Mouse (Mus musculus): ENCODE measurements around the gene Eif3l. TPM values are rescaled to one million over a fixed set of nuclear protein-coding genes. Genes with fewer than 3 reads are reported as not detected.

The Eif3l gene
- total and polyA plus RNA-seq, 3 experiments: 301 to 442 (median 394) TPM

DNA sequence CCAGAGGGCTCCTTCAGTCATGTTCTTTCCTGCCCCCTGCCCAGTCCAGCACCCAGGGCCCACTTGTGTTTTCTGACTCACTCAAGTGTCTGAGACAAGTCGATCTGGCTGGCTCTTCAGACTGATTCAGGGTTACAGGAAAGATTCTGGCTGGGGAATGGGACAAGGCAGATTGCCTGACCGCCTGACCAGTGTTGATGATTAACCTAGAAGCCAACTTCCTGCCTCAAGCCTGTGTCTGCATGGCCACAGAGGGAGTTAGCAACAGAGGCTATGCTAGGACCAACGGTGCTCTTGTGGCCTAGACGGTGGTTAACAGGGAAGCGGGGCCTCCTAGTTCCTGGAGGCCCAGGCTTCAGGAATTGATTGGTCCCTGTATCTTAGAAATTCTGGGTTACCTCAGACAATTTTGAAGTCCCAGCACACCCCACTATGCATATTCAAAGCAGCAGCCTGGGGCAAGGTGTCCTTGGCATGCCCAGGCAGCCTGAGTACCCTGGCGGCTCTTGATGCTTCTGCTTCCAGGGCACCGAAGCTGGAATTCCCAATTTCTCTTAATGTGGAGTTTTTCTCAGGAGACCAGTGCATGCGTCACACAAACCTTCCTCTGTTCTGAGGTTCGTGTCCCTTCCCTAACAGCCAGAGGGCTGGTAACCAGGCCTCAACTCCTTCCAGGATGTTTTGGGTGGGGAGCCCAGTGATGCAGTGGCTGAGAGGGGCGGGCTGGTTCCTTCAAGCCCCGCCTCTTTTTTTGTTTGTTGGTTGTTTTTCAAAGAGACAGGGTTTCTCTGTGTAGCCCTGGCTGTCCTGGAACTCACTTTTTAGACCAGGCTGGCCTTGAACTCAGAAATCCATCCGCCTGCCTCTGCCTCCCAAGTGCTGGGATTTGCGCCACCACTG is 23.3 kb upstream of the Eif3l start:
- no peak for DNase-seq (ENCODE audit: low read depth, low spot score)
- Histone ChIP-seq H3K27me3 (ENCODE audit: control insufficient read depth in 1 of 2, insufficient read depth in 2 of 2, low read length in 2 of 2) (no peaks in the 10 kb centered on the region), H3K36me3 (ENCODE audit: control insufficient read depth in 1 of 2, insufficient read depth in 2 of 2, low read length in 2 of 2) (peaks cover 0 to 3% of the 10 kb centered on the region in 2 experiments; a peak in 1 of 4 replicates), H3K27ac (ENCODE audit: control insufficient read depth, low read depth, low read length) (no peak overlapping the region), H3K9me3 (replicated peaks; ENCODE audit: insufficient read depth, low read length) (no peaks in the 10 kb centered on the region), H3K9ac (ENCODE audit: control insufficient read depth, low read depth, low read length, poor library complexity, severe bottlenecking) (no peak overlapping the region), H3K79me2 (ENCODE audit: control insufficient read depth, insufficient read depth, low read length, poor library complexity) (no peaks in the 10 kb centered on the region), H3K4me3 (ENCODE audit: control insufficient read depth in 1 of 2, insufficient read depth in 1 of 2, low read depth in 2 of 2, low read length in 2 of 2) (no peak overlapping the region), H3K4me1 (ENCODE audit: control insufficient read depth in 1 of 2, insufficient read depth in 2 of 2, low read length in 2 of 2) (no peaks in the 10 kb centered on the region)
- TF ChIP-seq CHD1 (IDR thresholded peaks at IDR 0.05; ENCODE audit: low read depth, low read length): no peak
- TF ChIP-seq POLR2AphosphoS2 (IDR thresholded peaks at IDR 0.05; ENCODE audit: low read length): peak; percentile 70
- TF ChIP-seq BHLHE40 (IDR thresholded peaks at IDR 0.05; ENCODE audit: borderline replicate concordance, low read depth, low read length): no peak
- TF ChIP-seq ZMIZ1 (IDR thresholded peaks at IDR 0.05; ENCODE audit: low read depth, low read length): peak; percentile 32; the same call in 1 of the 2 replicates

DNA sequence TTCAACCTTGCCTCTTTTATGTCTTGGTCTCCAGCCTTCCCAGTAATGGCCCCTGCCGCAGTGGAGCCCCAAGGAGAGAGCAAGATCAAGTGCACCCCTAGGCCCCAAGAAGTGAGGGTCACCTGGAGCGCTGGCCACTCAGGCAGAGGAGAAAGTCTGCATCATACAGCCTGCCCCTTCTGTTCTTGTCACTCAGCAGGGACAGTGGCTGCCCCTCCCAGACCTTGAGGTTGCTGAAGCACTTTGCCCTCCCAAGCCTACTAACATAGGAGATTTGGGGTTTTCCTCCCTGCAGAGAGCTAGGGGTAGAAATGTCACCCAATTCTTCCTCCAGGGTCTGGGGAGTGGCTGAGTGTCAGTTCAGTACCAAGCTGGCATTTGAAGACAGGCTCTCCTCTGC is 22.6 kb upstream of the Eif3l start:
- Histone ChIP-seq H3K27me3 (ENCODE audit: control insufficient read depth in 1 of 2, insufficient read depth in 2 of 2, low read length in 2 of 2) (no peaks in the 10 kb centered on the region), H3K27ac (ENCODE audit: control insufficient read depth, low read depth, low read length) (no peak overlapping the region), H3K9ac (ENCODE audit: control insufficient read depth, low read depth, low read length, poor library complexity, severe bottlenecking) (no peak overlapping the region), H3K79me2 (ENCODE audit: control insufficient read depth, insufficient read depth, low read length, poor library complexity) (no peaks in the 10 kb centered on the region), H3K4me1 (ENCODE audit: control insufficient read depth in 1 of 2, insufficient read depth in 2 of 2, low read length in 2 of 2) (no peaks in the 10 kb centered on the region), H3K9me3 (replicated peaks; ENCODE audit: insufficient read depth, low read length) (no peaks in the 10 kb centered on the region), H3K36me3 (ENCODE audit: control insufficient read depth in 1 of 2, insufficient read depth in 2 of 2, low read length in 2 of 2) (peaks cover 0 to 3% of the 10 kb centered on the region in 2 experiments; a peak in 1 of 4 replicates), H3K4me3 (ENCODE audit: control insufficient read depth in 1 of 2, insufficient read depth in 1 of 2, low read depth in 2 of 2, low read length in 2 of 2) (no peak overlapping the region)
- TF ChIP-seq KAT2A (conservative IDR thresholded peaks at IDR 0.05; ENCODE audit: low read depth, low read length) (no peak), MAX (IDR thresholded peaks at IDR 0.05; ENCODE audit: low read length) (no peak), BHLHE40 (IDR thresholded peaks at IDR 0.05; ENCODE audit: borderline replicate concordance, low read depth, low read length) (no peak), JUND (IDR thresholded peaks at IDR 0.05; ENCODE audit: low read depth, low read length) (no peak), ZKSCAN1 (IDR thresholded peaks at IDR 0.05; ENCODE audit: low read depth, low read length) (no peak), MXI1 (IDR thresholded peaks at IDR 0.05; ENCODE audit: low read depth, low read length) (no peak), POLR2A (IDR thresholded peaks at IDR 0.05; ENCODE audit: control insufficient read depth in 1 of 2, insufficient read depth in 1 of 2, low read depth in 1 of 2, low read length in 2 of 2, poor library complexity in 1 of 2) (no peak), SMC3 (IDR thresholded peaks at IDR 0.05; ENCODE audit: low read depth, low read length) (no peak), GABPA (IDR thresholded peaks at IDR 0.05; ENCODE audit: low read depth, low read length) (no peak), GATA1 (IDR thresholded peaks at IDR 0.05; ENCODE audit: low read depth, low read length) (no peak), MAZ (IDR thresholded peaks at IDR 0.05; ENCODE audit: low read depth, low read length) (no peak), TCF12 (IDR thresholded peaks at IDR 0.05; ENCODE audit: low read depth, low read length) (no peak), NRF1 (IDR thresholded peaks at IDR 0.05; ENCODE audit: insufficient read depth, low read depth, low read length, poor library complexity, severe bottlenecking) (no peak), MYC (IDR thresholded peaks at IDR 0.05; ENCODE audit: low read depth, low read length) (no peak)
- DNase-seq (ENCODE audit: low read depth, low spot score): no peak
